Mouse (Mus musculus): ENCODE data around the gene Tedc1.

GRCm38 (mm10) chr12:113145591-113145990, 10.6 kb upstream of the Tedc1 start:
- TF ChIP-seq CTCF (IDR thresholded peaks at IDR 0.05; ENCODE audit: extremely low read depth, insufficient read depth, low read length) (no peak), POLR2A (IDR thresholded peaks at IDR 0.05; ENCODE audit: extremely low read depth, insufficient read depth, low read length) (no peak)

Data from cortical plate, adult 2 months (tissue).